Mouse (Mus musculus) intestine, postnatal 0 days (tissue): ENCODE measurements around the gene Cdhr3. TPM values are rescaled to one million over a fixed set of nuclear protein-coding genes. Genes with fewer than 3 reads are reported as not detected.

ENCODE experiments used
- ATAC-seq: fragments of 200-750 bp; cut with Nextera tagmentation; 2 replicates; pipeline ENCODE4 v1.8.0; 2017; ENCODE audit warnings: mild to moderate bottlenecking, moderate TSS enrichment, moderate library complexity
- H3K27ac ChIP-seq: fragments of 300-500 bp; sonication (generic); 2 replicates; pipeline ENCODE4 v1.5.1; 2014; ENCODE audit warnings: mild to moderate bottlenecking, low read depth, low read length, moderate library complexity
- H3K27me3 ChIP-seq: fragments of 300-500 bp; sonication (generic); replicated peaks from 2 replicates; pipeline ENCODE4 v1.6.1; 2014; ENCODE audit warnings: low read length, mixed read lengths; ENCODE audit not compliant: control insufficient read depth, insufficient read depth
- H3K36me3 ChIP-seq: fragments of 300-500 bp; sonication (generic); 2 replicates; pipeline ENCODE4 v1.6.1; 2014; ENCODE audit warnings: mild to moderate bottlenecking, moderate library complexity; ENCODE audit not compliant: control insufficient read depth, insufficient read depth
- H3K4me1 ChIP-seq: fragments of 300-500 bp; sonication (generic); replicated peaks from 2 replicates; pipeline ENCODE4 v1.6.1; 2014; ENCODE audit warnings: antibody characterized with exemption, low read length, mixed read lengths; ENCODE audit not compliant: control insufficient read depth, insufficient read depth
- H3K4me2 ChIP-seq: fragments of 300-500 bp; sonication (generic); replicated peaks from 2 replicates; pipeline ENCODE4 v1.6.1; 2014; ENCODE audit warnings: low read depth, mild to moderate bottlenecking, moderate library complexity
- H3K4me3 ChIP-seq: fragments of 300-500 bp; sonication (generic); 2 replicates; pipeline ENCODE4 v1.5.1; 2014; ENCODE audit warnings: low read depth, low read length
- H3K9ac ChIP-seq: fragments of 300-500 bp; sonication (generic); 2 replicates; pipeline ENCODE4 v1.6.1; 2014; ENCODE audit warnings: mild to moderate bottlenecking, low read depth, low read length
- H3K9me3 ChIP-seq: fragments of 300-500 bp; sonication (generic); 2 replicates; pipeline ENCODE4 v1.6.1; 2016; ENCODE audit warnings: mixed run types; ENCODE audit not compliant: control insufficient read depth
- CTCF ChIP-seq: sonication (generic); IDR thresholded peaks from 2 replicates; pipeline ENCODE4 v1.5.1; 2016; ENCODE audit warnings: low read depth, mild to moderate bottlenecking, control low read depth, antibody characterized with exemption, moderate library complexity
- WGBS: fragments of 180-500 bp; shearing (Covaris S2); extraction: QIAGEN DNeasy Blood & Tissue Kit; methylation state at CpG from one replicate; pipeline ENCODE4 v1.1.7; 2014; 5-methylcytosine and 5-hydroxymethylcytosine counted together
- polyA plus RNA-seq: library from polyadenylated mRNA; unstranded; fragments of >200 nt; fragmentation: Nextera tagmentation; extraction: Ambion mirVana; gene quantifications from 2 replicates; pipeline ENCODE4 v1.2.1, GENCODE M21; 2015

Gene Cdhr3
- polyA plus RNA-seq, 1 experiment from 2014 or later = 0.10 TPM

DNA sequence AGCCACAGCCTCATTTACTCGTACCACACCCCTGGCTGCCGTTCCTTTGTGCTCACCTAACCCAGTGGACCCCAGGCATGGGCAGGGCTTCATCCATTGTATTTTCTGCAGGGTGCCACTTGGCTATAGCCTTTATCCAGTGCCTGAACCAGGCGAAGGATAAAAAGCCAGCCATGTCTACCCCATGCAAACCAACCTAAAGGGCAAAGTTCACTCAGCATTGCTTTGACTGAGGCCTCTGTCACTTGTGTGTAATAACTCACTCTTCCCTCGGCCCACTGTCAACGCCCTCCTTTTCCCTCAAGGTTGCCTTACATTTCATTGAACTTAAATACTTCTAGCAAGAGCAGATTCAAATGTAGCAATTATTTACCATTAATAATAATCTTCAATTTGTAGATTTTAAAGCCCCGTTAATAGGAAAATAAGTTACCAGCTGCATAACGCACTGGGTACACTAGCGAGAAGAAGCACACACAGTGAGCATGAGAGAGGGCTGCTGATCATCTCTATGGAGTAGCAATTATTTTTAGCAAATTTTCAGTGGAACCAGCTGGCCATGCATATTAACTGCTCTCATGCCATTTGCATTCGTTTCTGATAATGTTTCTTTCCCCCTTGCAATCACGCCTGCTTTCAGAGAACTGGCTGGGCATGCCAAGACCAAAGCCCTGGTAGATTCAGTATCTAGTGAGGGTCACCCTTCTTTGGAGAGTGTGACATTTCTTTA lies 13.9 kb upstream of the Cdhr3 start:
- no peak overlapping the region for H3K4me3 ChIP-seq
- ATAC-seq = peak; percentile 59
- no peaks in the 10 kb centered on the region for H3K9me3 ChIP-seq
- no peak overlapping the region for H3K27ac ChIP-seq
- TF ChIP-seq CTCF = no peak
- no peaks in the 10 kb centered on the region for H3K36me3 ChIP-seq
- no peaks in the 10 kb centered on the region for H3K27me3 ChIP-seq
- WGBS = 65% methylated on average over 10 of the region's 10 CpGs
- H3K4me1 ChIP-seq = no peaks in the 10 kb centered on the region
- no peak overlapping the region for H3K4me2 ChIP-seq
- H3K9ac ChIP-seq = no peak overlapping the region

DNA sequence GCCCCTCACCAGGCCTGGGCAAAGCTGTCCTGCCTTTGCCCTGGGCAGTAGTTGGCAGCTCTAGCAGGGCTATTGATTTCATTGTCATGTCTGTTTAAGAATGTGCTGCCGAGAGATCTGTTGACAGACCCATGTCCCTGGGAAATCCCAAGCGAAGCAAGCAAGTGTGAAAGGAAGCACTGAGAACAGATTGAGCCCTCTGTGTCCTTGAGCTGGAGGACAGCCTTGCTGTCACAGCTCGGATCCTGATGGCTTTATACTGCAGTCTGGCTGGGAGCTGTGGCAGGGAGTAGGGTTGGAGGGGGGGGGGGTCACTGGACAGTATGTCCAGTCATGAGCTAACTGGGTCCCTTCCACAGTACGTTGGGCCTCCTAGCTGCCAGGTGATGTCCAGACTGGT lies 13.0 kb upstream of the Cdhr3 start:
- Histone ChIP-seq H3K36me3 (no peaks in the 10 kb centered on the region), H3K9ac (no peak overlapping the region), H3K4me3 (no peak overlapping the region), H3K4me2 (no peak overlapping the region), H3K27ac (no peak overlapping the region), H3K27me3 (no peaks in the 10 kb centered on the region), H3K4me1 (no peaks in the 10 kb centered on the region), H3K9me3 (no peaks in the 10 kb centered on the region)
- 74% methylated on average over 4 of the region's 4 CpGs for WGBS
- ATAC-seq = no peak
- TF ChIP-seq CTCF = no peak

DNA sequence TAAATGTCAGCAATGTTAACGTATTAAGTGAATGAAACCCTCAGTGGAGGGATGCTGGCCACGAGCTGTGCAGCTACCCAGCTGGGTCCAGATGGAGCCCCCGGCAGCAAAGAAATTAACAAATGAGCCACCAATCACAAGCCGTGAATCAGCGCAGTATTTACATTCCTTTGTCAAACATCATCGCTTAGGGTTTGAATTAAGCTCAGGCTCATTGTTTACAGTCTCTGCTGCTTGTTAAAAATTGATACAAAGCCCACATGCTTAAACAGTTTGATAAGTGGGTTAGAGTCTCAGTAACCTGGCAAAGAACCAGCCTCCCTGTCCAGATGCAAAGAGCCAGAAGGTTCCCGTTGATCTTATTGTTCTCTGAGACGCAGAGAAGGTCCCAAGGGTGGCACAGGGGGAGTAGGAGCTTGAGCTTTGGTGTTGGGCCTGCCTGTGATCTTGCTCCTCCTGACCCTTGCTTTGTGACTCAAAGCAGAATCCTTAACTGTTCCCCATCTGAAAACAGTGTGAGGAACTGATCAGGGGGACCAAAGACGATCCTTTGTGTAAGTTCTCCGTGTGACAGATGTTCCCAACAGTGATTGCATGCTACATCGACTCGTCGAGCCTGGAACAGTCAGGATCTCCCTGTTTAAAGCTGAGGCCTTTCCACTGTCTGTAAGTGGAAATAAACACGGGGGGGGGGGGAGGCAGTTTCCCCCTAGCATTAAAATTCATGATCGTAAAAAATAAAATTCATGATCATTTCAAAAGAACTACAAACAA lies 9.9 kb upstream of the Cdhr3 start:
- Histone ChIP-seq H3K4me3 (no peak overlapping the region), H3K9ac (no peak overlapping the region), H3K9me3 (no peaks in the 10 kb centered on the region), H3K4me2 (no peak overlapping the region), H3K4me1 (no peaks in the 10 kb centered on the region), H3K27ac (no peak overlapping the region; the same call in 1 of the 2 replicates), H3K27me3 (no peaks in the 10 kb centered on the region), H3K36me3 (no peaks in the 10 kb centered on the region)
- TF ChIP-seq CTCF = no peak
- WGBS = 30% methylated on average over 15 of the region's 15 CpGs
- ATAC-seq = peak; percentile 22; the same call in 1 of the 2 replicates

DNA sequence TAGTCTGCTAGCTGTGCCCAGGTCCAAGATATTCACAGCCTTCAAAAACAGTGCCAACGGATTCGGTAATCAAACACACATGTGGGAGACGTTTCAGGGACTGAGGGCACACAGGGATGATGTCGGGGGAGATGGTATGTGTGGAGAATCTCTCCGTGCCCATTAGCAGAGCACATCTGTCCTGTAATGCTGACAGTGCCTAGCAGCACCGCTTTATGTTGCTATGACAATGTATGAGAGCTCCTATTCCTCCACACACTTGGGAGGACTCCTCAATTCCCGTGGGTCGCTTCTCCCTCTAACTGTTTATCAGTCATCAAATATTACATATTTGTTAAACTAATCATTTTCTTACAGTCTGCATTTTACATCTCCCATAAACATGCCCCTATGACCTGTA lies 9.0 kb upstream of the Cdhr3 start:
- H3K4me3 ChIP-seq = no peak overlapping the region
- H3K4me1 ChIP-seq = no peaks in the 10 kb centered on the region
- H3K27ac ChIP-seq = no peak overlapping the region
- H3K27me3 ChIP-seq = no peaks in the 10 kb centered on the region
- H3K36me3 ChIP-seq = no peaks in the 10 kb centered on the region
- H3K9ac ChIP-seq = no peak overlapping the region
- no peak overlapping the region for H3K4me2 ChIP-seq
- no peaks in the 10 kb centered on the region for H3K9me3 ChIP-seq
- ATAC-seq = no peak
- WGBS = 69% methylated on average over 8 of the region's 8 CpGs
- TF ChIP-seq CTCF = no peak

DNA sequence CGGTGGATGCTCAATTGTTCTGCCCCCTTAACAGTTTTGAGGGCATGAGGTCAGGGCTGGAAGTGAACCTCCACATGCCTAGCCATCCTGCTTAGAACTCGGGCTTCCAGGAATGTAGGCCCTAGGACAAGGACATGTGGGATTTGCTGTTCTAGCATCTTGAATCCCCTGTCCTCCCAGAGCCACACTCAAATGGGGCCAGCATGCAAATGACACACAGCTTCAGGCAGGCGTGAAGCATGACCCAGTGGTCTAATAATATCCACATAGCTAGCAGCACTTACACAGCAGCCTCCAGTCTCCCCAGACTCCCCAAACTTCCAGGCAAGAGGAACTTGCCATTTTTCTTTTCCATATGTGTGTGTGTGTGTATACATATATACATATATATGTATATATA lies 3.3 kb upstream of the Cdhr3 start:
- no peak overlapping the region for H3K4me3 ChIP-seq
- TF ChIP-seq CTCF = no peak
- no peak overlapping the region for H3K27ac ChIP-seq
- H3K4me1 ChIP-seq = no peaks in the 10 kb centered on the region
- WGBS = 69% methylated on average over 3 of the region's 3 CpGs
- ATAC-seq = no peak
- no peak overlapping the region for H3K9ac ChIP-seq
- no peaks in the 10 kb centered on the region for H3K9me3 ChIP-seq
- no peaks in the 10 kb centered on the region for H3K36me3 ChIP-seq
- no peak overlapping the region for H3K4me2 ChIP-seq
- H3K27me3 ChIP-seq = no peaks in the 10 kb centered on the region

DNA sequence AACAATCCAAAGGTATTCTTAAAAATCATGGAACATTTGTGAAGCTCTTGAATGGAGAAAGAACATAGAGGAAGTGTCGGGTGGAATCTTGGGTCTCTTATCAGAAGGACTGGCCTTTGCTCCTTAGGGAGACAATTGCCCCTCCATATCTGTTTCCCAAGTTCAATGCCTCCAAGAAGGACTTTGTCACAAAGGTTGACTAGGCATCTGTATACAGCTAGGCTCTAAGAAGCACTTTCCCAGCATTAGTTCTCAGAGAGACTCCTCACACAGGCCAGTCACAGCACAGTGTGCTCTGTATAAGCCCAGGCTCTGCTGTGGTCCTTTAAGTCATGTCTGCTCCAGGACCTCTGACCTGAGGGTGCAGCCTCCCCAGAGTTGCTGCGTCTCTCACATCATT lies 479 bp downstream of the Cdhr3 start:
- H3K36me3 ChIP-seq = no peaks in the 10 kb centered on the region
- H3K27ac ChIP-seq = peak overlapping the region; percentile 79
- H3K4me1 ChIP-seq = 0 out of 2 replicates have a peak, but pooled peaks cover 4% of the 10 kb centered on the region
- ATAC-seq = peak; percentile 90
- no peak overlapping the region for H3K4me3 ChIP-seq
- H3K4me2 ChIP-seq = peak overlapping the region; percentile 17; the same call in 1 of the 2 replicates
- WGBS = 42% methylated on average over 2 of the region's 2 CpGs
- no peaks in the 10 kb centered on the region for H3K27me3 ChIP-seq
- no peaks in the 10 kb centered on the region for H3K9me3 ChIP-seq
- TF ChIP-seq CTCF = no peak
- H3K9ac ChIP-seq = no peak overlapping the region
